Mouse (Mus musculus): ENCODE measurements around the gene Magix. TPM values are rescaled to one million over a fixed set of nuclear protein-coding genes. Genes with fewer than 3 reads are reported as not detected.

Magix gene
- polyA plus RNA-seq, 1 experiment from 2014 or later = 0.13 TPM

Other genes with a start within 250 kb of the Magix start
- 0.09 TPM in 1 of 2 replicates, not detected in the other for gene Foxp3, start 107.6 kb downstream of the Magix start, polyA plus RNA-seq (2014; fragmentation: Nextera tagmentation; extraction: Ambion mirVana)
- 2.6 and 3.3 TPM in 2 replicates for gene Ppp1r3f, start 107.0 kb downstream of the Magix start, polyA plus RNA-seq (2014; fragmentation: Nextera tagmentation; extraction: Ambion mirVana)
- 37.0 and 44.0 TPM in 2 replicates for gene Ccdc22, start 75.7 kb downstream of the Magix start, polyA plus RNA-seq (2014; fragmentation: Nextera tagmentation; extraction: Ambion mirVana)
- not detected in 2 replicates for gene Cacna1f, start 74.2 kb downstream of the Magix start, polyA plus RNA-seq (2014; fragmentation: Nextera tagmentation; extraction: Ambion mirVana)
- 69.2 and 96.1 TPM in 2 replicates for gene Syp, start 42.8 kb downstream of the Magix start, polyA plus RNA-seq (2014; fragmentation: Nextera tagmentation; extraction: Ambion mirVana)
- 0.94 and 1.6 TPM in 2 replicates for gene Prickle3, start 24.0 kb downstream of the Magix start, polyA plus RNA-seq (2014; fragmentation: Nextera tagmentation; extraction: Ambion mirVana)
- gene Plp2, start 9.9 kb downstream of the Magix start, polyA plus RNA-seq (2014; fragmentation: Nextera tagmentation; extraction: Ambion mirVana) = 38.4 and 51.5 TPM in 2 replicates
- gene Gpkow, start 15.9 kb upstream of the Magix start, polyA plus RNA-seq (2014; fragmentation: Nextera tagmentation; extraction: Ambion mirVana) = 56.2 and 57.4 TPM in 2 replicates
- gene Wdr45, start 33.1 kb upstream of the Magix start, polyA plus RNA-seq (2014; fragmentation: Nextera tagmentation; extraction: Ambion mirVana) = 30.2 and 31.3 TPM in 2 replicates
- gene Gm45208, start 41.0 kb upstream of the Magix start, polyA plus RNA-seq (2014; fragmentation: Nextera tagmentation; extraction: Ambion mirVana) = not detected in 2 replicates
- gene Praf2, start 47.2 kb upstream of the Magix start, polyA plus RNA-seq (2014; fragmentation: Nextera tagmentation; extraction: Ambion mirVana) = 139 and 145 TPM in 2 replicates
- 43.8 and 45.3 TPM in 2 replicates for gene Ccdc120, start 69.7 kb upstream of the Magix start, polyA plus RNA-seq (2014; fragmentation: Nextera tagmentation; extraction: Ambion mirVana)
- gene Tfe3, start 81.3 kb upstream of the Magix start, polyA plus RNA-seq (2014; fragmentation: Nextera tagmentation; extraction: Ambion mirVana) = 16.1 and 23.9 TPM in 2 replicates
- 44.0 and 50.4 TPM in 2 replicates for gene Gripap1, start 108.5 kb upstream of the Magix start, polyA plus RNA-seq (2014; fragmentation: Nextera tagmentation; extraction: Ambion mirVana)
- gene Kcnd1, start 141.0 kb upstream of the Magix start, polyA plus RNA-seq (2014; fragmentation: Nextera tagmentation; extraction: Ambion mirVana) = 1.3 and 1.6 TPM in 2 replicates
- gene Otud5, start 160.1 kb upstream of the Magix start, polyA plus RNA-seq (2014; fragmentation: Nextera tagmentation; extraction: Ambion mirVana) = 31.8 and 36.9 TPM in 2 replicates
- 11.3 and 15.1 TPM in 2 replicates for gene Pim2, start 197.0 kb upstream of the Magix start, polyA plus RNA-seq (2014; fragmentation: Nextera tagmentation; extraction: Ambion mirVana)
- 17.1 and 17.8 TPM in 2 replicates for gene Slc35a2, start 202.8 kb upstream of the Magix start, polyA plus RNA-seq (2014; fragmentation: Nextera tagmentation; extraction: Ambion mirVana)
- 144 and 172 TPM in 2 replicates for gene Pqbp1, start 218.0 kb upstream of the Magix start, polyA plus RNA-seq (2014; fragmentation: Nextera tagmentation; extraction: Ambion mirVana)
- gene Timm17b, start 218.1 kb upstream of the Magix start, polyA plus RNA-seq (2014; fragmentation: Nextera tagmentation; extraction: Ambion mirVana) = 193 and 227 TPM in 2 replicates
- not detected in 2 replicates for gene Gm10491, start 226.6 kb upstream of the Magix start, polyA plus RNA-seq (2014; fragmentation: Nextera tagmentation; extraction: Ambion mirVana)
- not detected in 2 replicates for gene Gm10490, start 228.3 kb upstream of the Magix start, polyA plus RNA-seq (2014; fragmentation: Nextera tagmentation; extraction: Ambion mirVana)
- gene Pcsk1n, start 238.6 kb upstream of the Magix start, polyA plus RNA-seq (2014; fragmentation: Nextera tagmentation; extraction: Ambion mirVana) = 84.4 and 111 TPM in 2 replicates
- not detected in 2 replicates for gene Eras, start 247.4 kb upstream of the Magix start, polyA plus RNA-seq (2014; fragmentation: Nextera tagmentation; extraction: Ambion mirVana)

Measured in forebrain, embryonic 14.5 days (tissue).